Mouse (Mus musculus) adipose tissue, adult 10 weeks (tissue): ENCODE data around the gene Fstl5. TPM values are rescaled to one million over a fixed set of nuclear protein-coding genes. Genes with fewer than 3 reads are reported as not detected.

ENCODE experiments used
- polyA plus RNA-seq: library from polyadenylated mRNA; stranded (reverse); fragments of 350-450 nt; fragmentation: Illumina TruSeq; extraction: RNeasy Lipid Tissue Mini Kit (QIAGEN cat#74804); gene quantifications from one replicate; pipeline ENCODE4 v1.2.3, GENCODE M21; 2014; ENCODE audit warnings: low read depth, low replicate concordance

Fstl5 gene
- polyA plus RNA-seq: not detected

DNA sequence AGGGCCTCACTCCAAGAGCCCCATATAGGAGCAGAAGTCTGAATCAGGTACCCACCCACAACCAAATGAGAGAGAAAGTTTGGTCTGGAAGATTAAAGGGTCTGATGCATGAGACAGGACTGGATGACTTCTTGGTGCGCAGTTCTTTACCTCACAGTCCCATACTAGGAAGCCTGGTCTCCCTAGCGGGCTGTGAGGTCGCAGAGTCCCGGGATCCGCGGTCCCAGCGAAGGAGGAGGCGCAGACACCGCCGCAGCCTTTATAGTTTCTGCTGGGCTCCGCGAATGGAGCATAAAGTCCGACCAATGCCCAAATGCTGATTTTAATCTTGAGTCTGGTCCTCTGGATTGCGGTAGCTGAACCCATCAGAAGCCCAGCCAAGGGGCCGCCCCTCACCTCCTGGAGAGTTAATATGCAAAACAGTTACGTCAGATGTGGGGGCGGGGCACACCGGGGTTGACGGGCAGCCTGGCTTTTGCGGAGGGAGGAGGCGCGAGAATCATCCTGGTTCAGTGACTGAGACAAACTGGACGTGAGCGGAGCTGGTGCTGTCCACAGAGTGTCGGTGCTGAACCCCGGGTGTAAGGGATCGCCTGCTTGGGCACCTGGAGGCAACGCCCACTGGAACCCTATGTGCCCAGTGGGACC is at the start of gene Fstl5:
Fstl5 (plus strand) TSS at position 211 of the 648 bp plus-strand sequence.

Other genes starting within 250 kb of the Fstl5 start
- gene Golim4, start 117.3 kb upstream of the Fstl5 start, polyA plus RNA-seq: 20.2 TPM